Mouse (Mus musculus): ENCODE data around the gene Tmem104.
A peak's percentile ranks its signal among the peaks of the same experiment; 100 is the strongest.

Gene Tmem104

DNA sequence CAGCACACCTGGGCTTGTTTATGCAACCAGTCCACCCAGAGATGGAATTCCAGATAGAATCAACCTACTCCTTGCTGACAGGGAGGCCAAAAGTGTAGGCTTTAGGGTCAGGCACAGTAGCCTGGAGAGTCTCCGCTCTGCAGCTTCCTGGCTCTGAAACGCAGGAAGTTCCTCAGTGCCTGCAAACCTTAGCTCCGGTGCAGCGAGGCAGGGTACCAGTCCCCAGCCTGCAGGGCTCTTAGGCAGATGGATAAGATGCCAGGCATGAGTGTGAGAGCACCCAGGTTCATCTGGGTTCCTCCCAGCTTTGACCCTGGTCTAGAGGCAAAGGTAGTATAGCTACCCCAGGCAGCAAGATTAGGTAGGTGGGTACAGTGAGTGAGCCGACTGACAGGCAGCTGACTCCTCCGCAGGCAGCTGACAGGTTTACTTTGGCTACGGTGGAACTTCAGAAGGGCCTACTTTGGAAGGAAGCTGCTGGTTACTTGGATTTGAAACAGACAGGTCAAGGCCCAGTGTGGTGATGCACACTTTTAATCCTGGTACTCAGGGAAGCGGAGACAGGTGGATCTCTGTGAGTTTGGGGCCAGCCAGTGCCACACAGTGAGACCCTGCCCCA, 19.5 kb upstream of the Tmem104 start:
- DNase-seq: no peak

DNA sequence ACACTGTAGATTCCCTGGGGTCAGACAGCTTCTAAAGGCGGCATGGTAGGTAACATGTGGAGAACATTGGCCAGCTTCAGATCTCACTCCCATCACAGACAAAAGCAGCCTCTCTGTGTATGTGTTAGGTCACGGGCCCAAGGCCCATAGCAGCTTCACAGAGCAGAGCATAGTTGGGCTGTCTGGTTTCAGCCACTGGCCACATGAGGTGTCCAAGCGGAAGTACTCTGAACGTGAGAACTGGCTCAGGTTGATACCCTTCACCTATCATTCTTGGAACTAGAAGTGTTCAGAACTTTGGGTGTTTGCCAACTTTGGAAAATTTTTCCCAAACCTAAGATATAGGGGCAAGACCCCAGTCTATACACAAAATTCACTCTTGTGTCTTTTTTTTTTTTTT, 17.9 kb upstream of the Tmem104 start:
- no peak for DNase-seq

DNA sequence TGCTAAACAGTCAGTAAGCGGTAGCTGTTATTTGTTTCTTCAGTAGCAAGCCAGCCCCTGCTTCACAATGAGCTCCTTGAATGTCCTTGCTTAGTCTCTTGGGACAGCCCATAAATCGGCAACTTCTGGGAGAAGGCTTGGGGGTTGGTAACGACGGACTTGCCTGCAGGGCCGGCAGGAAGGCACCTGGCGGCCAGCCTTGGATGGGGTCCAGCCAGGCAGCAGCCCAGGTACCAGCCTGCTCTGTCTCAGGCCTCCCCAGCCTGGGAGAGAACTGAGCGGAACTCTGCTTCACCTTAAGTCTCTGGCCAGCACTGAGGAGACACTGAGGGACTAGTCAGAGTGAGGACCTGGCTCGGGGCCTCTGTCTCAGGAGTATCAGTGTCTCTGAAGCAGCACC, 16.2 kb upstream of the Tmem104 start:
- no peak for DNase-seq

- DNase-seq: peak; percentile 50
Observed at GRCm38 (mm10) chr11:115172825-115173287, 14.4 kb upstream of the Tmem104 start.

- no peak for DNase-seq
Observed at GRCm38 (mm10) chr11:115173549-115174339, 13.5 kb upstream of the Tmem104 start.

DNA sequence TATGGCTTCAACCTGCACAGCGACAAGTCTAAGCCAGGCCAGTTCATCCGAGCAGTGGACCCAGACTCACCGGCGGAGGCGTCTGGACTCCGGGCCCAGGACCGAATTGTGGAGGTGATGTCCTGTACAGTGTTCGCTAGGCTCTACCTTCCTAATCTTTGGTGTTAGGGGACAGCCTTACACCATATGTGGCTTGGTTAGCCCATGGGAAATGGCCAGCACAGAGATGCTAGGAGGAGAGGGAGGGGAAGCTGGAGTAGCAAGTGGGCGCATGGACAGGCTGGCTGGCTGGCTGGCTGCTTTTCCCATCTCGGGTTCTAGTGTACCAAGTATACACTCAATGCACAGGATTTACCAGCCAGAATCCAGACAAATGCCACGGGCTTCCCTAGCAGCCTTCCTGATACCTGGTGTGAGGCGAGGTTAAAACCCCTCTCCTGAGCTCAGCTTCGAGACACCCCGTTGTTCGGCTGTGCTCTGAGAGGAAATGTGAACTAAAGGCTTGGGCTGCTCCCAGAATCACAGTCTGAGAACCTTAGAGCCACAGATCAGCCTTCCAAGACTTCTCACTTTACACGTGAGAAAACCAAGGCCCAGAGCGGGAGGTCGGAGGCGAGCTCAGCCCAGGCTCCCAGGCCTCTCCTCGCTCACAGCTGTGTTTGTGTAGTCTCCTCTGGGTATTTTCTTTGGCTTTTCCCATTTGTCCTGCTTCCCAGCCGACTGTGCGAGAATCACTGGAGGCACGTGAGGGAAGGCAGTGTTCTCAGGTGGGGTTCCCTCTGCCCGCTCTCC, 10.7 kb upstream of the Tmem104 start:
- no peak for DNase-seq

DNA sequence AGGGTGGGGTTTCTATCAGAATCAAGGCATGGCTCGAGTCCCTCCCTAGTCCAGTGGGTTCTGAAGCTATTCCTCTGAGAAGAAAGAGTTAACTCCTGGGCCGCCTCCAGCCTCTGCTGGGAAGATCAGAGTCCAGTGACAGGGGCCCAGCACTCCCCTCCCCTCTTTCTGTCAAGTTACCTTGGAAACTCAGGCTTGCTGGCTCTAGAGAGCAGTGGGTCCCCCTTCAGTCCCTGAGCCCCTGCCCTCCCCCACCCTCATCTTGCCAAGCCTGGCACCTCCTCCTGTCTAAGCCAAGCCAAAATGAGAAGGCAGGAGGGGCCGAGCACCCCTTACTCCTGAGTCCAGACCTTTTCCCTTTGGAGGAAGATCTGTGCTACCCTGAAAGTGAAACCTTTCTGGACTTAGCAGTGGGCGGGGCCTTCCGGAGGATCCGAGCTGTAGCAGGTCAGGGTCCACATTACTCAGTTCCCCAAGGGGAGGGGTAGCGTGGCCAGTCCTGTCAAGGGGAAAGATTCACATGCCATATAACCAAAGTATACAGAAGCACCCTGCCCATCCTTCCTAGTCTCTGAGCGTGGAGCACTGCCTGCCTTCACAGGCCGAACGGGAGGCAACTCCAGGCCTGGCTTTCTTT, 9.6 kb upstream of the Tmem104 start:
- DNase-seq: no peak

DNA sequence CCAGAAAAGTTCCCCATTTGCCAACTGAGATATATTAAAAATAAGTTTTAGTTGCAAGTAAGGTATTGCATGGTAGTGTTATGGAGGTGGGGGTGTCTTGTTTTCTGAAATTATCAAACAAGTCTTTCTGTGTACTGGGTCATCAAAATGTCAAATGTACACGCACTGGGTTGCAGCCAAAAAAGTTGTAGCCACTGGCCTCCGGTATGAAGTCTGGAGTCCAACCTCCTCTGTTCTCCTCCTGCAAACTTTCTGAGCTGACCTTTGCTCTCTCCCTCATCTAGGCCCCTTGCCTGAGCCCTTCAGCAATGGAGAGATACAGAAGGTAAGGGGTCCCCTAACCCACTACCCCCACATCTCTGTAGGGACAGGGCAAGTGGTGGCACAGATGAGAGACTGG, 8.5 kb upstream of the Tmem104 start:
- DNase-seq: no peak

GRCm38 (mm10) chr11:115179191-115179590, 8.1 kb upstream of the Tmem104 start:
- DNase-seq: no peak

DNA sequence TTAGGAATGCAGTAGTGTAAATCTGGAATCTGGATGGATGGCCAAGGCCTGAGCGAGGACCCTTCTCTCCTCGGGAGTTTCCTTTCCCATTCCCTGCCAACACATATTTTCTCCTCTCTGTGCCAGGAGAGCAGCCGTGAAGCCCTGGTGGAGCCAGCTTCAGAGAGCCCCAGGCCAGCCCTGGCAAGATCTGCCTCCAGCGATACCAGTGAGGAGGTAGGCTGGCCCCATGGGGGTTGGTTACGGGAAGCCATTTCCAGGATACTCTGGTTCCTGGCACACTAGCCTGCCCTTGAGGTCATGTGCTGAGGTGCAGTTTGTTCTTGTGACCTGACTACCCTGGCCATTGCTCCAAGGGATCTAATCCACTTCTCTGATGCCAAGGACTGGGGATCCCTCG, 7.4 kb upstream of the Tmem104 start:
- DNase-seq: no peak

- DNase-seq: peak; percentile 91
Observed at GRCm38 (mm10) chr11:115181913-115182638, 5.2 kb upstream of the Tmem104 start.

GRCm38 (mm10) chr11:115184973-115185372, 2.3 kb upstream of the Tmem104 start:
- DNase-seq: no peak

GRCm38 (mm10) chr11:115187693-115188092, 406 bp downstream of the Tmem104 start, which contains the start of gene Nat9:
Gene Nat9 (minus strand): TSS chr11:115187859.
- DNase-seq: no peak

- no peak for DNase-seq
Observed at GRCm38 (mm10) chr11:115188539-115189231, 1.4 kb downstream of the Tmem104 start.

GRCm38 (mm10) chr11:115189304-115189703, 2.0 kb downstream of the Tmem104 start:
- DNase-seq: no peak

- DNase-seq: peak; percentile 73
Observed at GRCm38 (mm10) chr11:115192180-115192579, 4.9 kb downstream of the Tmem104 start.

DNA sequence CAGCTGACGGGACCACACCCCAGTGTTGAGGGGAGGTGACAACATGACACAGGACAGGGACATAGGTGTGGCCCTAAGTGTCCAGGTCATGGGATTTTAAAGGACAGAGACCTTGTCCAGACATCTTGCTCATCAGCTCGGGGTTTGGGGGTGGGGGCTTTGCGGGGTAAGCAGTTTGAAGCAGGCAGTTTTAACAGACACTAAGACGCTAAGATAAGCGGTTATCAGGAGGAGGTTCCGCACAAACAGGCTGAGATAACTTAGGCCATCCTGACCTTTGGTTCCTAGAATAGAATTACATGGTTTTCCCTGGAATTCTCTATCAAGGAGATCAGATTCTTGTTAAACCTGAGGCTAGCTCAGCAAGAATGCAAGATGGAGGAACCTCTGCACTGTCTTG, 7.4 kb downstream of the Tmem104 start:
- DNase-seq: no peak

- no peak for DNase-seq
Observed at GRCm38 (mm10) chr11:115195933-115196332, 8.6 kb downstream of the Tmem104 start.

GRCm38 (mm10) chr11:115197558-115197957, 10.3 kb downstream of the Tmem104 start:
- no peak for DNase-seq

DNA sequence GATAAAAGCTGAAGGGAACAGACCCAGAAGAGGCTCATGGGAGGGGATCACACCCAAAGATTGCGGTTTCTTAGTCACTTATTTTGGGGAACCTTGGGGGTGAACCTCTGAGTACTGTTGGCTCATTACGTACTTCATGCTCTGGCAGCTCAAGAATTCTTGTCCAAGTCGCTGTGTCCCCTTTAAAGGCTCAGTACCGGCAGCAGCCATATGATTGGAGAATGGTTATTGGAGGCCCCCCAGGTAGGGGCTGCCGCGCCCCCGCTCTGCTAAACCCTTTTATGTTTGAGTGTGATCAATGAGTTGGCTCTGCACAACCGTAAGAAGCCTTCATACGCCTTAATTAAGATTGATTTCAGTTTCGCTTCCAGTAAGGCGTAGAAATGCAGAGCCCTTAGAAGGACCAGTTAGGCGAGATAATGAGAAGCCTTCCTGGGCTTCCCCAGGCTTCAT, 11.7 kb downstream of the Tmem104 start:
- no peak for DNase-seq

DNA sequence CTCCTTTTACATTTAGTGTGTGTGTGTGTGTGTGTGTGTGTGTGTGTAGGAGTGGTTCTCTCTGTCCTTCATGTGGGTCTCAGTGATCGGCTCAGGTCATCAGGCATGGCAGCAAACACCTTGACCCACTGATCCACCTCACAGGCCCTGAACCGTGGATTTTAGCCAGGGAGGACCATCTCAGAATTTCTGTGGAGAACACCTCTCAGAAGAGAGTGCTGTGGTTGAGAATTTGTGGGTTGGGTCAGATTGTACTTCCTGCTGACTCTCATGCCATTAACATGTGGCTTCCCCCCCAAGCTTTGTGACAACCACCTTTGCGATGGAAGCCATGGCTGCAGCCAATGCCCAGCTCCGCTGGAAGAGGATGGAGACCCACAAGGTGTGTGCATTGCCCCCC, 13.2 kb downstream of the Tmem104 start:
- DNase-seq: no peak

GRCm38 (mm10) chr11:115202316-115202715, 15.0 kb downstream of the Tmem104 start:
- DNase-seq: peak; percentile 88
